Mouse (Mus musculus): ENCODE results near the gene Capzb. TPM values are rescaled to one million over a fixed set of nuclear protein-coding genes. Genes with fewer than 3 reads are reported as not detected.
A peak's percentile ranks its signal among the peaks of the same experiment; 100 is the strongest.

Gene Capzb
- polyA plus RNA-seq, 1 experiment from 2014 or later: 376 TPM

Small RNA genes lying within 50 kb of the gene (microRNA-seq; reads per million reads assigned to microRNA genes)
- 3.5 reads per million, percentile 14 among the genes with 10 or more reads in this experiment for gene Gm24245
- not detected for gene Gm25732

Other genes with a start within 250 kb of the Capzb start
- gene Rnf186, start 225.8 kb upstream of the Capzb start, polyA plus RNA-seq (2015; fragmentation: Nextera tagmentation; extraction: Ambion mirVana): not detected in 2 replicates
- 4.8 and 5.6 TPM in 2 replicates for gene Tmco4, start 220.0 kb upstream of the Capzb start, polyA plus RNA-seq (2015; fragmentation: Nextera tagmentation; extraction: Ambion mirVana)
- not detected in 2 replicates for gene Htr6, start 117.3 kb upstream of the Capzb start, polyA plus RNA-seq (2015; fragmentation: Nextera tagmentation; extraction: Ambion mirVana)
- gene Nbl1, start 99.9 kb upstream of the Capzb start, polyA plus RNA-seq (2015; fragmentation: Nextera tagmentation; extraction: Ambion mirVana): 13.4 and 15.2 TPM in 2 replicates
- gene Minos1, start 61.8 kb upstream of the Capzb start, polyA plus RNA-seq (2015; fragmentation: Nextera tagmentation; extraction: Ambion mirVana): 572 and 667 TPM in 2 replicates
- 8.8 and 10.2 TPM in 2 replicates for gene Pqlc2, start 117.8 kb downstream of the Capzb start, polyA plus RNA-seq (2015; fragmentation: Nextera tagmentation; extraction: Ambion mirVana)
- gene Akr7a5, start 117.8 kb downstream of the Capzb start, polyA plus RNA-seq (2015; fragmentation: Nextera tagmentation; extraction: Ambion mirVana): 65.3 and 66.3 TPM in 2 replicates
- gene Mrto4, start 159.7 kb downstream of the Capzb start, polyA plus RNA-seq (2015; fragmentation: Nextera tagmentation; extraction: Ambion mirVana): 77.9 and 91.9 TPM in 2 replicates
- gene Emc1, start 159.7 kb downstream of the Capzb start, polyA plus RNA-seq (2015; fragmentation: Nextera tagmentation; extraction: Ambion mirVana): 39.6 and 41.0 TPM in 2 replicates
- gene Ubr4, start 159.7 kb downstream of the Capzb start, polyA plus RNA-seq (2015; fragmentation: Nextera tagmentation; extraction: Ambion mirVana): 53.2 and 53.4 TPM in 2 replicates